Mouse (Mus musculus) kidney, embryonic 16.5 days (tissue): ENCODE results near the gene Bbs9. TPM values are rescaled to one million over a fixed set of nuclear protein-coding genes. Genes with fewer than 3 reads are reported as not detected.
A peak's percentile ranks its signal among the peaks of the same experiment; 100 is the strongest.

Experiments used
- ATAC-seq: fragments of 200-750 bp; cut with Nextera tagmentation; 2 replicates; pipeline ENCODE4 v1.8.0; 2017; ENCODE audit warnings: moderate TSS enrichment; ENCODE audit not compliant: low FRiP score, low TSS enrichment
- H3K27ac ChIP-seq: fragments of 300-500 bp; sonication (generic); 2 replicates; pipeline ENCODE4 v1.5.1; 2014; ENCODE audit warnings: low read length
- H3K27me3 ChIP-seq: fragments of 300-500 bp; sonication (generic); 2 replicates; pipeline ENCODE4 v1.6.1; 2014; ENCODE audit warnings: low read length, control low read depth, mixed read lengths; ENCODE audit not compliant: insufficient read depth
- H3K36me3 ChIP-seq: fragments of 300-500 bp; sonication (generic); 2 replicates; pipeline ENCODE4 v1.6.1; 2014; ENCODE audit warnings: low read length, control low read depth, mixed read lengths; ENCODE audit not compliant: insufficient read depth
- H3K4me1 ChIP-seq: fragments of 300-500 bp; sonication (generic); 2 replicates; pipeline ENCODE4 v1.6.1; 2014; ENCODE audit warnings: low read length, control low read depth, mixed read lengths; ENCODE audit not compliant: insufficient read depth
- H3K4me2 ChIP-seq: fragments of 300-500 bp; sonication (generic); replicated peaks from 2 replicates; pipeline ENCODE4 v1.6.1; 2014; ENCODE audit warnings: low read depth, low read length
- H3K4me3 ChIP-seq: fragments of 300-500 bp; sonication (generic); 2 replicates; pipeline ENCODE4 v1.5.1; 2014; ENCODE audit warnings: mild to moderate bottlenecking, low read length
- H3K9ac ChIP-seq: fragments of 300-500 bp; sonication (generic); replicated peaks from 2 replicates; pipeline ENCODE4 v1.6.1; 2014; ENCODE audit warnings: low read length
- H3K9me3 ChIP-seq: fragments of 300-500 bp; sonication (generic); 2 replicates; pipeline ENCODE4 v1.6.1; 2016; ENCODE audit warnings: low read length, control low read depth
- WGBS: fragments of 180-500 bp; shearing (Covaris S2); extraction: QIAGEN DNeasy Blood & Tissue Kit; methylation state at CpG from one replicate; pipeline ENCODE4 v1.1.7; 2014; 5-methylcytosine and 5-hydroxymethylcytosine counted together
- polyA plus RNA-seq: library from polyadenylated mRNA; unstranded; fragments of >200 nt; fragmentation: Nextera tagmentation; extraction: Ambion mirVana; gene quantifications from 2 replicates; pipeline ENCODE4 v1.2.1, GENCODE M21; 2015

Gene Bbs9
- polyA plus RNA-seq = 12.2 and 15.7 TPM in 2 replicates

GRCm38 (mm10) chr9:22475424-22475868 is at the start of gene Bbs9:
Gene Bbs9 (plus strand): TSS chr9:22475715.
- Histone ChIP-seq H3K9ac (peak within 1 kb of the TSS; percentile 74), H3K27me3 (no peaks in the 10 kb centered on the region), H3K4me1 (no peaks in the 10 kb centered on the region), H3K9me3 (no peaks in the 10 kb centered on the region), H3K36me3 (no peaks in the 10 kb centered on the region), H3K4me2 (peak within 1 kb of the TSS; percentile 95), H3K27ac (peak within 1 kb of the TSS; percentile 73), H3K4me3 (peak within 1 kb of the TSS; percentile 84)
- WGBS = under 1% methylated on average over 24 of the region's 25 CpGs
- peak; percentile 100 for ATAC-seq

GRCm38 (mm10) chr9:22428028-22428665 is 47.4 kb upstream of the Bbs9 start:
- no peak overlapping the region for H3K4me2 ChIP-seq
- no peak overlapping the region for H3K9ac ChIP-seq
- H3K36me3 ChIP-seq = no peaks in the 10 kb centered on the region
- 23% methylated on average over 3 of the region's 4 CpGs for WGBS
- no peaks in the 10 kb centered on the region for H3K9me3 ChIP-seq
- H3K4me3 ChIP-seq = no peak overlapping the region
- 0 out of 2 replicates have a peak, but pooled peaks have one; percentile 25 for ATAC-seq
- H3K4me1 ChIP-seq = peaks cover 27% of the 10 kb centered on the region
- no peaks in the 10 kb centered on the region for H3K27me3 ChIP-seq
- no peak overlapping the region for H3K27ac ChIP-seq

- Histone ChIP-seq H3K4me1 (peaks cover 27% of the 10 kb centered on the region), H3K9ac (no peak overlapping the region), H3K9me3 (no peaks in the 10 kb centered on the region), H3K27me3 (no peaks in the 10 kb centered on the region), H3K4me2 (no peak overlapping the region), H3K4me3 (no peak overlapping the region), H3K36me3 (no peaks in the 10 kb centered on the region), H3K27ac (no peak overlapping the region)
- no peak; the same call in 1 of the 2 replicates for ATAC-seq
- WGBS = 69% methylated on average over 14 of the region's 14 CpGs
Measured at GRCm38 (mm10) chr9:22428666-22429410, 46.7 kb upstream of the Bbs9 start.

- H3K27ac ChIP-seq = peak overlapping the region; percentile 35
- WGBS = 29% methylated on average over 15 of the region's 15 CpGs
Measured at GRCm38 (mm10) chr9:22429533-22430241, 45.8 kb upstream of the Bbs9 start.

GRCm38 (mm10) chr9:22430315-22430840 is 45.1 kb upstream of the Bbs9 start:
- H3K9me3 ChIP-seq = no peaks in the 10 kb centered on the region
- H3K36me3 ChIP-seq = no peaks in the 10 kb centered on the region
- H3K4me2 ChIP-seq = peak overlapping the region; percentile 48
- 0 out of 2 replicates have a peak overlapping the region, but pooled peaks have one; percentile 15 for H3K9ac ChIP-seq
- peaks cover 27% of the 10 kb centered on the region for H3K4me1 ChIP-seq
- WGBS = 29% methylated on average over 5 of the region's 5 CpGs
- H3K27me3 ChIP-seq = no peaks in the 10 kb centered on the region
- ATAC-seq = peak; percentile 41; the same call in 1 of the 2 replicates
- H3K27ac ChIP-seq = peak overlapping the region; percentile 35
- peak overlapping the region; percentile 13 for H3K4me3 ChIP-seq

More at GRCm38 (mm10) chr9:22429533-22430241, 45.8 kb upstream of the Bbs9 start:
- Histone ChIP-seq H3K36me3 (no peaks in the 10 kb centered on the region), H3K4me1 (peaks cover 27% of the 10 kb centered on the region), H3K27me3 (no peaks in the 10 kb centered on the region), H3K9me3 (no peaks in the 10 kb centered on the region), H3K9ac (0 out of 2 replicates have a peak overlapping the region, but pooled peaks have one; percentile 15), H3K4me3 (peak overlapping the region; percentile 13), H3K4me2 (peak overlapping the region; percentile 48)
- ATAC-seq = peak; percentile 69; the same call in 1 of the 2 replicates

- Histone ChIP-seq H3K4me2 (no peak overlapping the region), H3K4me3 (no peak overlapping the region), H3K36me3 (no peaks in the 10 kb centered on the region), H3K27ac (no peak overlapping the region), H3K9me3 (no peaks in the 10 kb centered on the region), H3K9ac (no peak overlapping the region), H3K4me1 (peaks cover 27% of the 10 kb centered on the region), H3K27me3 (no peaks in the 10 kb centered on the region)
- no peak for ATAC-seq
- WGBS = 84% methylated on average over 2 of the region's 2 CpGs
Measured at GRCm38 (mm10) chr9:22433221-22433620, 42.3 kb upstream of the Bbs9 start.

- Histone ChIP-seq H3K9me3 (no peaks in the 10 kb centered on the region), H3K27me3 (no peaks in the 10 kb centered on the region), H3K9ac (no peak overlapping the region), H3K4me1 (peaks cover 18% of the 10 kb centered on the region), H3K4me3 (no peak overlapping the region), H3K4me2 (no peak overlapping the region), H3K36me3 (no peaks in the 10 kb centered on the region), H3K27ac (no peak overlapping the region)
- WGBS = 90% methylated on average over 2 of the region's 2 CpGs
- ATAC-seq = no peak
Measured at GRCm38 (mm10) chr9:22434101-22434500, 41.4 kb upstream of the Bbs9 start.

GRCm38 (mm10) chr9:22438826-22439225 is 36.7 kb upstream of the Bbs9 start:
- Histone ChIP-seq H3K27me3 (no peaks in the 10 kb centered on the region), H3K4me3 (no peak overlapping the region), H3K27ac (no peak overlapping the region), H3K9ac (no peak overlapping the region), H3K36me3 (0 out of 2 replicates have a peak, but pooled peaks cover 4% of the 10 kb centered on the region), H3K4me2 (no peak overlapping the region), H3K4me1 (no peaks in the 10 kb centered on the region), H3K9me3 (no peaks in the 10 kb centered on the region)
- 73% methylated on average over 1 of the region's 1 CpGs for WGBS
- ATAC-seq = no peak

- WGBS = 89% methylated on average over 10 of the region's 10 CpGs
- H3K9me3 ChIP-seq = no peaks in the 10 kb centered on the region
- H3K27me3 ChIP-seq = no peaks in the 10 kb centered on the region
- no peak overlapping the region for H3K27ac ChIP-seq
- H3K4me2 ChIP-seq = no peak overlapping the region
- no peak overlapping the region for H3K9ac ChIP-seq
- H3K4me1 ChIP-seq = no peaks in the 10 kb centered on the region
- no peak for ATAC-seq
- no peak overlapping the region for H3K4me3 ChIP-seq
- H3K36me3 ChIP-seq = peaks cover 19% of the 10 kb centered on the region; the same call in 1 of the 2 replicates
Measured at GRCm38 (mm10) chr9:22443157-22443556, 32.4 kb upstream of the Bbs9 start.
